Mouse (Mus musculus): ENCODE results near the gene Slain1. TPM values are rescaled to one million over a fixed set of nuclear protein-coding genes. Genes with fewer than 3 reads are reported as not detected.

Slain1 gene
- 19.9 and 31.4 TPM in 2 replicates for polyA plus RNA-seq (2012; rRNA removed)

GRCm38 (mm10) chr14:103649896-103650334 is at the start of gene Slain1:
Gene Slain1 (plus strand): TSS chr14:103650228.

Other genes starting within 250 kb of the Slain1 start
- 0.31 and 0.34 TPM in 2 replicates for gene Scel, start 136.9 kb upstream of the Slain1 start, polyA plus RNA-seq (2012; rRNA removed)
- gene Ednrb, start 194.2 kb downstream of the Slain1 start, polyA plus RNA-seq (2012; rRNA removed), result 35.0 and 38.6 TPM in 2 replicates

Measured in central nervous system, embryonic 11.5 days (tissue).